Mouse (Mus musculus): ENCODE measurements around the gene Mgat5. TPM values are rescaled to one million over a fixed set of nuclear protein-coding genes. Genes with fewer than 3 reads are reported as not detected.

Mgat5 gene
- polyA plus RNA-seq, 1 experiment from 2014 or later: 7.2 TPM

GRCm38 (mm10) chr1:127487161-127487560, 282.3 kb downstream of the Mgat5 start:
- no peak for ATAC-seq (ENCODE audit: insufficient read depth, low FRiP score, low TSS enrichment)
- Histone ChIP-seq H3K4me1 (ENCODE audit: control insufficient read depth, insufficient read depth, low read length) (no peaks in the 10 kb centered on the region), H3K27me3 (ENCODE audit: control insufficient read depth, insufficient read depth, low read length) (no peaks in the 10 kb centered on the region), H3K27ac (ENCODE audit: low read depth, low read length) (no peak overlapping the region), H3K4me3 (ENCODE audit: low read depth, low read length) (no peak overlapping the region), H3K9ac (ENCODE audit: low read length) (no peak overlapping the region), H3K9me3 (ENCODE audit: control insufficient read depth, low read length) (no peaks in the 10 kb centered on the region), H3K4me2 (ENCODE audit: low read depth) (no peak overlapping the region), H3K36me3 (ENCODE audit: control insufficient read depth, insufficient read depth, low read length) (no peaks in the 10 kb centered on the region)
- 83% methylated on average over 4 of the region's 4 CpGs for WGBS
- DNase-seq (ENCODE audit: low spot score): no peak

GRCm38 (mm10) chr1:127496737-127497543, 292.1 kb downstream of the Mgat5 start:
- Histone ChIP-seq H3K9me3 (ENCODE audit: control insufficient read depth, low read length) (no peaks in the 10 kb centered on the region), H3K9ac (ENCODE audit: low read length) (no peak overlapping the region), H3K4me2 (ENCODE audit: low read depth) (no peak overlapping the region), H3K27ac (ENCODE audit: low read depth, low read length) (no peak overlapping the region), H3K27me3 (ENCODE audit: control insufficient read depth, insufficient read depth, low read length) (no peaks in the 10 kb centered on the region), H3K4me1 (ENCODE audit: control insufficient read depth, insufficient read depth, low read length) (no peaks in the 10 kb centered on the region), H3K4me3 (ENCODE audit: low read depth, low read length) (no peak overlapping the region), H3K36me3 (ENCODE audit: control insufficient read depth, insufficient read depth, low read length) (no peaks in the 10 kb centered on the region)
- 36% methylated on average over 9 of the region's 9 CpGs for WGBS
- ATAC-seq (ENCODE audit: insufficient read depth, low FRiP score, low TSS enrichment) (0 out of 2 replicates have a peak, but pooled peaks have one; percentile 46), DNase-seq (ENCODE audit: low spot score) (peak; percentile 71)

GRCm38 (mm10) chr1:127498746-127499145, 293.9 kb downstream of the Mgat5 start:
- no peaks in the 10 kb centered on the region for H3K9me3 ChIP-seq (ENCODE audit: control insufficient read depth, low read length)
- no peaks in the 10 kb centered on the region for H3K27me3 ChIP-seq (ENCODE audit: control insufficient read depth, insufficient read depth, low read length)
- H3K4me1 ChIP-seq (ENCODE audit: control insufficient read depth, insufficient read depth, low read length): no peaks in the 10 kb centered on the region
- DNase-seq (ENCODE audit: low spot score): no peak
- H3K36me3 ChIP-seq (ENCODE audit: control insufficient read depth, insufficient read depth, low read length): no peaks in the 10 kb centered on the region
- H3K27ac ChIP-seq (ENCODE audit: low read depth, low read length): no peak overlapping the region
- ATAC-seq (ENCODE audit: insufficient read depth, low FRiP score, low TSS enrichment): no peak
- 71% methylated on average over 9 of the region's 9 CpGs for WGBS
- no peak overlapping the region for H3K4me3 ChIP-seq (ENCODE audit: low read depth, low read length)
- no peak overlapping the region for H3K9ac ChIP-seq (ENCODE audit: low read length)
- H3K4me2 ChIP-seq (ENCODE audit: low read depth): no peak overlapping the region

- peak; percentile 43; the same call in 1 of the 2 replicates for ATAC-seq (ENCODE audit: insufficient read depth, low FRiP score, low TSS enrichment)
- no peak overlapping the region for H3K27ac ChIP-seq (ENCODE audit: low read depth, low read length)
These were observed 295.4 kb downstream of the Mgat5 start for GRCm38 (mm10) chr1:127500219-127500618.

GRCm38 (mm10) chr1:127500701-127501100, 295.9 kb downstream of the Mgat5 start:
- H3K27ac ChIP-seq (ENCODE audit: low read depth, low read length): no peak overlapping the region
- no peak overlapping the region for H3K4me3 ChIP-seq (ENCODE audit: low read depth, low read length)
- ATAC-seq (ENCODE audit: insufficient read depth, low FRiP score, low TSS enrichment) (no peak), DNase-seq (ENCODE audit: low spot score) (no peak)
- no peaks in the 10 kb centered on the region for H3K27me3 ChIP-seq (ENCODE audit: control insufficient read depth, insufficient read depth, low read length)
- H3K9ac ChIP-seq (ENCODE audit: low read length): no peak overlapping the region
- 83% methylated on average over 17 of the region's 17 CpGs for WGBS
- H3K4me2 ChIP-seq (ENCODE audit: low read depth): no peak overlapping the region
- no peaks in the 10 kb centered on the region for H3K4me1 ChIP-seq (ENCODE audit: control insufficient read depth, insufficient read depth, low read length)
- no peaks in the 10 kb centered on the region for H3K36me3 ChIP-seq (ENCODE audit: control insufficient read depth, insufficient read depth, low read length)
- no peaks in the 10 kb centered on the region for H3K9me3 ChIP-seq (ENCODE audit: control insufficient read depth, low read length)

More at GRCm38 (mm10) chr1:127500219-127500618, 295.4 kb downstream of the Mgat5 start:
- H3K9me3 ChIP-seq (ENCODE audit: control insufficient read depth, low read length): no peaks in the 10 kb centered on the region
- H3K4me2 ChIP-seq (ENCODE audit: low read depth): no peak overlapping the region
- H3K4me3 ChIP-seq (ENCODE audit: low read depth, low read length): no peak overlapping the region
- peak; percentile 84 for DNase-seq (ENCODE audit: low spot score)
- H3K36me3 ChIP-seq (ENCODE audit: control insufficient read depth, insufficient read depth, low read length): no peaks in the 10 kb centered on the region
- no peaks in the 10 kb centered on the region for H3K27me3 ChIP-seq (ENCODE audit: control insufficient read depth, insufficient read depth, low read length)
- no peaks in the 10 kb centered on the region for H3K4me1 ChIP-seq (ENCODE audit: control insufficient read depth, insufficient read depth, low read length)
- 8% methylated on average over 8 of the region's 8 CpGs for WGBS
- H3K9ac ChIP-seq (ENCODE audit: low read length): no peak overlapping the region

GRCm38 (mm10) chr1:127507042-127507650, 302.3 kb downstream of the Mgat5 start:
- H3K9me3 ChIP-seq (ENCODE audit: control insufficient read depth, low read length): no peaks in the 10 kb centered on the region
- no peak overlapping the region for H3K9ac ChIP-seq (ENCODE audit: low read length)
- no peak for ATAC-seq (ENCODE audit: insufficient read depth, low FRiP score, low TSS enrichment)
- H3K4me2 ChIP-seq (ENCODE audit: low read depth): no peak overlapping the region
- peak overlapping the region; percentile 72; the same call in 1 of the 2 replicates for H3K27ac ChIP-seq (ENCODE audit: low read depth, low read length)
- no peak for DNase-seq (ENCODE audit: low spot score)
- H3K27me3 ChIP-seq (ENCODE audit: control insufficient read depth, insufficient read depth, low read length): no peaks in the 10 kb centered on the region
- H3K4me1 ChIP-seq (ENCODE audit: control insufficient read depth, insufficient read depth, low read length): no peaks in the 10 kb centered on the region; the same call in 1 of the 2 replicates
- no peaks in the 10 kb centered on the region for H3K36me3 ChIP-seq (ENCODE audit: control insufficient read depth, insufficient read depth, low read length)
- H3K4me3 ChIP-seq (ENCODE audit: low read depth, low read length): no peak overlapping the region
- 66% methylated on average over 10 of the region's 10 CpGs for WGBS

- 66% methylated on average over 16 of the region's 16 CpGs for WGBS
- H3K4me1 ChIP-seq (ENCODE audit: control insufficient read depth, insufficient read depth, low read length): no peaks in the 10 kb centered on the region; the same call in 1 of the 2 replicates
- H3K9me3 ChIP-seq (ENCODE audit: control insufficient read depth, low read length): no peaks in the 10 kb centered on the region
- H3K27ac ChIP-seq (ENCODE audit: low read depth, low read length): peak overlapping the region; percentile 72
- no peak overlapping the region for H3K4me2 ChIP-seq (ENCODE audit: low read depth)
- H3K4me3 ChIP-seq (ENCODE audit: low read depth, low read length): no peak overlapping the region
- no peaks in the 10 kb centered on the region for H3K36me3 ChIP-seq (ENCODE audit: control insufficient read depth, insufficient read depth, low read length)
- peaks cover under 1% of the 10 kb centered on the region; the same call in 1 of the 2 replicates for H3K27me3 ChIP-seq (ENCODE audit: control insufficient read depth, insufficient read depth, low read length)
- no peak for DNase-seq (ENCODE audit: low spot score)
- peak; percentile 60 for ATAC-seq (ENCODE audit: insufficient read depth, low FRiP score, low TSS enrichment)
- no peak overlapping the region for H3K9ac ChIP-seq (ENCODE audit: low read length)
These were observed 303.4 kb downstream of the Mgat5 start for GRCm38 (mm10) chr1:127508067-127508739.

GRCm38 (mm10) chr1:127508921-127509320, 304.1 kb downstream of the Mgat5 start:
- no peak; the same call in 1 of the 2 replicates for ATAC-seq (ENCODE audit: insufficient read depth, low FRiP score, low TSS enrichment)
- H3K36me3 ChIP-seq (ENCODE audit: control insufficient read depth, insufficient read depth, low read length): no peaks in the 10 kb centered on the region
- WGBS: 76% methylated on average over 8 of the region's 8 CpGs
- no peaks in the 10 kb centered on the region; the same call in 1 of the 2 replicates for H3K4me1 ChIP-seq (ENCODE audit: control insufficient read depth, insufficient read depth, low read length)
- no peaks in the 10 kb centered on the region for H3K9me3 ChIP-seq (ENCODE audit: control insufficient read depth, low read length)
- H3K4me2 ChIP-seq (ENCODE audit: low read depth): no peak overlapping the region
- no peak overlapping the region for H3K27ac ChIP-seq (ENCODE audit: low read depth, low read length)
- no peak for DNase-seq (ENCODE audit: low spot score)
- H3K27me3 ChIP-seq (ENCODE audit: control insufficient read depth, insufficient read depth, low read length): peaks cover 2% of the 10 kb centered on the region; the same call in 1 of the 2 replicates
- no peak overlapping the region for H3K4me3 ChIP-seq (ENCODE audit: low read depth, low read length)
- no peak overlapping the region for H3K9ac ChIP-seq (ENCODE audit: low read length)
